Mouse (Mus musculus) testis, adult 2 months (tissue): ENCODE data around the gene Rabl3.

Source experiments
- CTCF ChIP-seq: fragments of 200-500 bp; IDR thresholded peaks from 2 replicates; pipeline ENCODE4 v1.5.1; 2012; ENCODE audit warnings: low read depth, mild to moderate bottlenecking, inconsistent platforms, low read length, moderate library complexity; ENCODE audit not compliant: control insufficient read depth, insufficient read depth, insufficient replicate concordance
- POLR2A ChIP-seq: fragments of 200-500 bp; IDR thresholded peaks from 2 replicates; pipeline ENCODE4 v1.6.1; 2012; ENCODE audit warnings: low read depth, mild to moderate bottlenecking, inconsistent platforms, low read length, moderate library complexity; ENCODE audit not compliant: control insufficient read depth

- TF ChIP-seq POLR2A (no peak), CTCF (no peak)
Observed at GRCm38 (mm10) chr16:37525121-37525520, 14.6 kb upstream of the Rabl3 start.
